Mouse (Mus musculus) forebrain, embryonic 16.5 days (tissue): ENCODE results near the gene Pou2f1. TPM values are rescaled to one million over a fixed set of nuclear protein-coding genes. Genes with fewer than 3 reads are reported as not detected.

Experiments used
- ATAC-seq: fragments of 200-750 bp; cut with Nextera tagmentation; 2 replicates; pipeline ENCODE4 v1.8.0; 2017; ENCODE audit warnings: mild to moderate bottlenecking, moderate library complexity
- H3K27ac ChIP-seq: fragments of 300-500 bp; sonication (generic); 2 replicates; pipeline ENCODE4 v1.5.1; 2014; ENCODE audit warnings: low read length, control low read depth
- H3K27me3 ChIP-seq: fragments of 300-500 bp; sonication (generic); replicated peaks from 2 replicates; pipeline ENCODE4 v1.6.1; 2014; ENCODE audit warnings: low read length; ENCODE audit not compliant: control insufficient read depth, insufficient read depth
- H3K36me3 ChIP-seq: fragments of 300-500 bp; sonication (generic); 2 replicates; pipeline ENCODE4 v1.6.1; 2014; ENCODE audit not compliant: control insufficient read depth, insufficient read depth
- H3K4me1 ChIP-seq: fragments of 300-500 bp; sonication (generic); replicated peaks from 2 replicates; pipeline ENCODE4 v1.6.1; 2014; ENCODE audit warnings: low read length; ENCODE audit not compliant: control insufficient read depth, insufficient read depth
- H3K4me2 ChIP-seq: fragments of 300-500 bp; sonication (generic); 2 replicates; pipeline ENCODE4 v1.6.1; 2014; ENCODE audit warnings: mild to moderate bottlenecking, low read length, control low read depth
- H3K4me3 ChIP-seq: fragments of 300-500 bp; sonication (generic); replicated peaks from 2 replicates; pipeline ENCODE4 v1.5.1; 2014; ENCODE audit warnings: mild to moderate bottlenecking, low read length, control low read depth
- H3K9ac ChIP-seq: fragments of 300-500 bp; sonication (generic); replicated peaks from 2 replicates; pipeline ENCODE4 v1.6.1; 2014; ENCODE audit warnings: low read depth, low read length, control low read depth
- H3K9me3 ChIP-seq: fragments of 300-500 bp; sonication (generic); 2 replicates; pipeline ENCODE4 v1.6.1; 2016; ENCODE audit warnings: low read length; ENCODE audit not compliant: control insufficient read depth
- WGBS: fragments of 180-500 bp; shearing (Covaris S2); extraction: QIAGEN DNeasy Blood & Tissue Kit; methylation state at CpG from one replicate; pipeline ENCODE4 v1.1.7; 2014; 5-methylcytosine and 5-hydroxymethylcytosine counted together
- polyA plus RNA-seq: library from polyadenylated mRNA; unstranded; fragments of >200 nt; fragmentation: Nextera tagmentation; extraction: Ambion mirVana; gene quantifications from 2 replicates; pipeline ENCODE4 v1.2.1, GENCODE M21; 2015

The Pou2f1 gene
- polyA plus RNA-seq, 1 experiment from 2014 or later, result 22.7 TPM

DNA sequence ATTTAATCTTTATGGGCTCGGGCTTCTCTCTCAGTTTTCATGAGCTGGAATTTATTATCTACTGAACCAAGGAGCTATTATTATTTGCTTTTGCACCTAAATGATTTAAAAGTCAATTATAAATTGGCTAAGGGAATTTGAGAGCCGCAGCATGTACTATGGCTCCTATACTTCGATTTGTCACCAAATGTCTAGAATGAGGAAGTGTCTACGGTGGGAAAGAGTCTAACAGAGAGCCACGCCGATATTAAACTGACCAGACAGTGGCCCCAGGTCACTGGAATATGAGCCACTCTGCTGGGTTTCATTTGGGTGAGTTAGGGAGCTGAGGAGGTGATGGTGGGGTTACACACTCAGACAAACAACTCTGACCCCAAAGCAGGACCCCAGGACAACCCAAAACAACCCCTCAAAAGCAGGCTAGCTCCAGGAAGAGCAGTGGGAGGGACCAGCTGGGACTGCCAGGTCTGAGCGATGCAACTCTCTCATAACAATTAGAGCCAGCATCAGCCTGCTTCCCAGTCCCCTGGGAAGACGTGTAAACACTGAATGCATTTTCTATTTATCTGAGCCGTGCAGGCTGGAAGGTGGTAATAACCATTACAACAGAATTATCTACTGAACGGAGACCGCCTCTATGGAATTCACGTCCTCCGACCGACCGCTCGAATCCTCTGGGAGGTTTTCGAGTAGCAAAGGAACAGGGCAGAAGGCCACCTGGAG, 168.4 kb downstream of the Pou2f1 start:
- H3K4me1 ChIP-seq, result peaks cover 23% of the 10 kb centered on the region
- ATAC-seq, result peak; percentile 48; the same call in 1 of the 2 replicates
- no peaks in the 10 kb centered on the region for H3K36me3 ChIP-seq
- H3K9me3 ChIP-seq, result no peaks in the 10 kb centered on the region
- H3K9ac ChIP-seq, result no peak overlapping the region
- WGBS, result 23% methylated on average over 17 of the region's 17 CpGs
- H3K4me3 ChIP-seq, result peak overlapping the region; percentile 0; the same call in 1 of the 2 replicates
- no peak overlapping the region for H3K27ac ChIP-seq
- H3K27me3 ChIP-seq, result peaks cover 2% of the 10 kb centered on the region; the same call in 1 of the 2 replicates
- peak overlapping the region; percentile 29 for H3K4me2 ChIP-seq

GRCm38 (mm10) chr1:165833244-165833643, 169.2 kb downstream of the Pou2f1 start:
- H3K27me3 ChIP-seq, result 0 out of 2 replicates have a peak, but pooled peaks cover 2% of the 10 kb centered on the region
- H3K27ac ChIP-seq, result no peak overlapping the region
- H3K4me3 ChIP-seq, result no peak overlapping the region
- 40% methylated on average over 4 of the region's 4 CpGs for WGBS
- no peaks in the 10 kb centered on the region for H3K9me3 ChIP-seq
- no peak for ATAC-seq
- H3K9ac ChIP-seq, result no peak overlapping the region
- H3K4me2 ChIP-seq, result no peak overlapping the region
- H3K36me3 ChIP-seq, result no peaks in the 10 kb centered on the region
- H3K4me1 ChIP-seq, result peaks cover 23% of the 10 kb centered on the region

DNA sequence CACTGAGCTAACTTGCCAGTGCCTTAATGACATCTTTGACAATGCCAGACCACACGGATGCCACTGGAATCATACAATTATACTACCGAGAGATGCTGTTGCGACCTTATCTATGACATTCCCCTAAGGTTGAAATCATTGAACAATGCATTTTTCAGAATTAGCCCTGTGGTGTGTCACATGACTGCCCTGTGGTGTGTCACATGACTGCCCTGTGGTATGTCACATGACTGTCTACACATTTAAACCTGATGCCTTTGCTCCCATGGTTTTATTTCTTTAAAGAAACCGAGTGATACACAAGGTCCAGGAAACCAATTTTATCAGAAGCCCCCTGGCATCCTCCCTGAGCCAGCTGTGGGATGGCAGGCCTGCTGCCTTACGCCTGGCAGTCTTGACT, 172.6 kb downstream of the Pou2f1 start:
- Histone ChIP-seq H3K4me1 (peaks cover 7% of the 10 kb centered on the region), H3K27ac (no peak overlapping the region), H3K9me3 (no peaks in the 10 kb centered on the region), H3K4me2 (no peak overlapping the region), H3K27me3 (0 out of 2 replicates have a peak, but pooled peaks cover 2% of the 10 kb centered on the region), H3K9ac (no peak overlapping the region), H3K36me3 (no peaks in the 10 kb centered on the region), H3K4me3 (no peak overlapping the region)
- ATAC-seq, result no peak
- WGBS, result 96% methylated on average over 5 of the region's 5 CpGs

DNA sequence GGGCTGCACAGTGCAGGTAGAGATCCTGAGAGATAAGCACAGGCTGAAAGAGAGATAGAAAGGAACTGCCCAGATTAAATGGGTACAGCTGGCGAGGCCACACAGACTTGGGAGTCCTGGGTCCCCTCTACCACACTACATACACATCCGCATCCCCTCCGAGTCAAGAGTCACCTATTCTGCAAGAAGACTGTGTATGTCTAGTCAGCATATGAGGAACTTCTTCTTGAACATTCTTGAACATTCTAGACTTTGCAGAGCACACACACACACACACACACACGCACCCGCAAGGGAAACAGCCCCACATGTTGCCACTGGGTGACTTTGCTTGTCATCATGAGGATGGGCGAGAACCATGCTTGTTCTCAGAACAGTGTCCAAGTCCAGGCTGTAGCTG, 173.9 kb downstream of the Pou2f1 start:
- Histone ChIP-seq H3K27me3 (0 out of 2 replicates have a peak, but pooled peaks cover 2% of the 10 kb centered on the region), H3K27ac (no peak overlapping the region), H3K9me3 (no peaks in the 10 kb centered on the region), H3K4me1 (no peaks in the 10 kb centered on the region), H3K9ac (no peak overlapping the region), H3K4me3 (no peak overlapping the region), H3K36me3 (no peaks in the 10 kb centered on the region), H3K4me2 (no peak overlapping the region)
- ATAC-seq, result no peak
- WGBS, result 95% methylated on average over 6 of the region's 6 CpGs

DNA sequence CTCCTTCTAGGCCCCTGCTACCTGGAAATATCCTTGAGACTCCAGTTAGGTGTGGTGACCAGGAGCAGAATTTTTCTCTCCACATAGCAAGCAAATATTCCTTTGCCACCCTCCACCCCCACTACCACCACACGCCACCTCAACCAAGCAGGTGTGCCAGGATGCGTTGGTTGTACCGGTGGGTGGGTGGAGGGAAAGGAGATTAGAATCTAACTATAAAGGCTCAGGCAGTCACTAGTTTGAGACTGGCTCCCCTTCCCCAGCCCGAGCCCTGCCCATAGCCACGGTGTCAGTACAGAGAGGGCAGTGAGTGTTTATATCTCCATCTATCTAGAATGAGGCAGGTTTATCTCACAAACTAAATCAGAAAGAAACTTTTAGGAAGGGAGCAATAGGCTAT, 174.3 kb downstream of the Pou2f1 start:
- Histone ChIP-seq H3K9me3 (no peaks in the 10 kb centered on the region), H3K27ac (no peak overlapping the region), H3K4me2 (no peak overlapping the region), H3K4me1 (no peaks in the 10 kb centered on the region), H3K9ac (no peak overlapping the region), H3K36me3 (no peaks in the 10 kb centered on the region), H3K4me3 (no peak overlapping the region), H3K27me3 (0 out of 2 replicates have a peak, but pooled peaks cover 2% of the 10 kb centered on the region)
- 90% methylated on average over 5 of the region's 5 CpGs for WGBS
- no peak for ATAC-seq

DNA sequence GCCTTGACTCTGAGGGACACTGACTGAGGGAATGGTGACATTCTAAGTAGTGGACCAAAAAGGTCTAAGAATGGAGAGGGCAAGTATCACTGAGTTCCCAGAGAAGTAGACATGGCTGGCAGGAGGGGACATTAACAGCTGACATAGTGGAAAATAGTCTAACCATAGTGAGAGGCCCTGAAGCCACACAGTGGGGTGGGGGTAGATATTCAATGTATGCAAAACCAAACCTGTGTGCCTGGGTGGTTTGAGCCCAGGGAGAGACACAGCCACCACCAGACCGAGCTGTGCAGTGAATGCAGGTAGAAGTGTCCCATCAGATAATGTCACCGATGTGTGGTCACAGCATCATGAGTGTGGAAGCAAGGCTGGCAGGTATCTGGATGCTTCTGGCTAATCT, 180.4 kb downstream of the Pou2f1 start:
- 100% methylated on average over 2 of the region's 2 CpGs for WGBS

GRCm38 (mm10) chr1:165819147-165819546, 183.3 kb downstream of the Pou2f1 start:
- Histone ChIP-seq H3K4me3 (no peak overlapping the region), H3K4me2 (no peak overlapping the region), H3K9me3 (no peaks in the 10 kb centered on the region), H3K27me3 (peaks cover 22% of the 10 kb centered on the region), H3K4me1 (peaks cover 14% of the 10 kb centered on the region), H3K36me3 (no peaks in the 10 kb centered on the region), H3K27ac (no peak overlapping the region), H3K9ac (no peak overlapping the region)
- 66% methylated on average over 4 of the region's 4 CpGs for WGBS
- no peak for ATAC-seq

More for the DNA sequence above, 180.4 kb downstream of the Pou2f1 start:
- no peak overlapping the region for H3K4me3 ChIP-seq
- no peak for ATAC-seq
- H3K9me3 ChIP-seq, result no peaks in the 10 kb centered on the region
- H3K4me1 ChIP-seq, result 0 out of 2 replicates have a peak, but pooled peaks cover 2% of the 10 kb centered on the region
- no peaks in the 10 kb centered on the region for H3K36me3 ChIP-seq
- H3K27ac ChIP-seq, result no peak overlapping the region
- H3K4me2 ChIP-seq, result no peak overlapping the region
- H3K9ac ChIP-seq, result no peak overlapping the region
- peaks cover 12% of the 10 kb centered on the region for H3K27me3 ChIP-seq

DNA sequence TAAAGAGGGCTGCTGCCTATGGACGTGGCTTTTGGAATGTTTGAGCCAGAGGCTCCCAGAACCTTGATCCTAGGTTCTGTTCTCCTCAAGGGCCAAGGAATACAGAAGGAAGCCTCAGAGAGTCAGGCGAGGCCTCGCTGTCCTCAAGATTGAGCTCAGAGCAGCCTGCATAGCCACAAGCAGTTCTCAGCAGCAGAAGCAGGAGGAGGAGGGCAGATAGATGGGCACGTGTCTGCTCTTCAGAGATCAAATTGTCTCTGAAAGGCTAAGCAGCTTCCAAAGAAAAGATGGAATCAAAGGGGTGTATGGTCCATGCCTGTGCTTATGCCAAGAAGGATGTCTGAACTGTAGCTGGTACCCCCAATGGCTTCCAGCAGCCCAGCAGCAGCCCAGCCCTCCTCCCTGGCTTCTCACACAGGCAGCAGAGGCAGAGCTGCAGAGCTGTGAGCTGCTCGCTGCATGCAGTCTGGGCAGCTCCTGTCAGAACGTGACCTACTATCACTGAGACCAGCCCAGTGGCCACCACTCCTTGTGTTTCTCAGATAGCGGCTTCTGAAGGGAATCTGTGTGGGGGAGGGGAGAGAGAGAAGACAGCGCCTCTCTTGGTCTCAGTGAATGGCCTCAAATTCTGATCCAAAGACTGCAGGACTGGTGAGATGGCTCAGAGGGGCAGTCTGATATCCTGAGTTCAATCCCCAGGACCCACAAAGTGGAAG, 184.2 kb downstream of the Pou2f1 start:
- WGBS, result 41% methylated on average over 8 of the region's 8 CpGs
- no peak overlapping the region for H3K4me2 ChIP-seq
- H3K9me3 ChIP-seq, result no peaks in the 10 kb centered on the region
- no peak overlapping the region for H3K4me3 ChIP-seq
- ATAC-seq, result no peak
- no peaks in the 10 kb centered on the region for H3K36me3 ChIP-seq
- no peak overlapping the region for H3K27ac ChIP-seq
- H3K4me1 ChIP-seq, result peaks cover 21% of the 10 kb centered on the region
- peaks cover 22% of the 10 kb centered on the region for H3K27me3 ChIP-seq
- no peak overlapping the region for H3K9ac ChIP-seq

DNA sequence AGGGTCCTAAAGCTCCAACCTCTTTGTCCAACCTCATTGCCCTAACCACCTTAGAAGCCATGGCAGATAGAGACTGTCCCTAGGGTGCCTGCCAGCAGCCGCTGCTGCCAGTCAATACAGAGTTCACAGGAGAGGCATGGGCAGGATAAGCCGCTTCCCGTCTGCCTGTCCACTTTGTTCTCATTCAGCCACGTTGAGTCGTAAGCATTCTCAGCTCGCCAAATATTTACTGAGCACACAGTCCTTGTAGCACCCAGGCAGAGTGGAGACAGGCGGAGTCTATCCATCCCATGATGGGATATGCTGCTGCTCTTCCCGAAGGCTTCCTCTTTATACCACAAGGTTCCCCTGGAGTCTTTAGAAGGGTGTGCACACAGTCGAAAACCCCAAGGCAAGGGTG, 185.2 kb downstream of the Pou2f1 start:
- WGBS, result 51% methylated on average over 9 of the region's 9 CpGs

More for the DNA sequence above, 185.2 kb downstream of the Pou2f1 start:
- no peaks in the 10 kb centered on the region for H3K9me3 ChIP-seq
- no peak overlapping the region for H3K4me3 ChIP-seq
- no peak overlapping the region for H3K27ac ChIP-seq
- H3K9ac ChIP-seq, result no peak overlapping the region
- no peaks in the 10 kb centered on the region for H3K36me3 ChIP-seq
- H3K4me1 ChIP-seq, result peaks cover 23% of the 10 kb centered on the region
- H3K4me2 ChIP-seq, result no peak overlapping the region
- ATAC-seq, result no peak
- H3K27me3 ChIP-seq, result peaks cover 25% of the 10 kb centered on the region
